Mouse (Mus musculus) urinary bladder, postnatal 10 days (tissue): ENCODE results near the gene 4930432M17Rik.

ENCODE experiments used
- DNase-seq: peaks from one replicate; pipeline ENCODE4 v3.0.0; 2022; ENCODE audit warnings: low spot score

Gene 4930432M17Rik

DNA sequence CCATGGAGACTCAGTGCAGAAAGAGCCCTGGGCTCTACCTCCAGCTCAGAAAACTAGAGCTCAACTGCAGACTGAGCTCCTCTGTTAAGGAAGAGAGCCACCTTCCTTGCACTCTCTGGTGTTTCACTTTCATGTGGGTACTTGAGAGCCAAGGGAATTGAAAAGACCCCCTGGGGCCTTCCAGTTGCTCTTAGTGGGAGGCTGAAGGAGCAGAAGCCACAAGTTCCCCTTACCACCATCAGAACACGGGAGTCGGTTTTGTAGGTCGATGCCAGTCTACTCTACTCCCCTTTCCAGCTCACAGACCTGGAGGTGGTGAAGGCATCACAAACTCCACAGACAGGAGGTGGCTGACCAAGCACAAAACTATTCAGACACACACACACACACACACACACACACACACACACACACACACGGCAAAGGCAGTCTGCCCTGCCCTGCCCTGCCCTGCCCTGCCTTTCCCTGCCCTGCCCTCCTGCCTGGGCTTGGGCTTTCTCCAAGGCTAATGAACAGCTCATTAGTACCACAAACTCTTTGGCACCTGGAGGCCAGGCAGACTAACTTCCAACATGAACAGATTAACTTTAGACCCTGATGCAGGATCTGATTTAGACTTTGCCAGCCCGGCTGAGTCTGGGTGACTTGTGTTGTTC, 1.7 kb downstream of the 4930432M17Rik start:
- no peak for DNase-seq

DNA sequence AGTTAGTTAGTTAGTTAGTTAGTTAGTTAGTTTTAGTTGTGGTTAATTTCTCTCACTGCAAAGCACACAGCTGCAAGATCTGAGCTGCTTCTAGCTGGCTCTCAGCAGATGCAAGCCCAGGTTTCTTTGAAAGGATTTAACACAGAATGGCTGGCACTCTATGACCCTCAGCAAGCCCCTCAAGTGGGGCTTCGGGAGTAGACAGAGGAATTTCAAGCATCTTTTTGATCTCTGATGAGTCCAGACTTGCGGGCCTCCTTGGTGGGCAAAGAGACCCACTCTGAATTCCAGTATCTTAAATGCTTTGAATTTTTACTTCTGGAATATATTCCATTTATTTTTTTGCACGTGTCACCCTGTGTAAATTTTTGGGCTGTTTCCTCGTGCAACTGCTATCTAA, 8.4 kb downstream of the 4930432M17Rik start:
- no peak for DNase-seq

DNA sequence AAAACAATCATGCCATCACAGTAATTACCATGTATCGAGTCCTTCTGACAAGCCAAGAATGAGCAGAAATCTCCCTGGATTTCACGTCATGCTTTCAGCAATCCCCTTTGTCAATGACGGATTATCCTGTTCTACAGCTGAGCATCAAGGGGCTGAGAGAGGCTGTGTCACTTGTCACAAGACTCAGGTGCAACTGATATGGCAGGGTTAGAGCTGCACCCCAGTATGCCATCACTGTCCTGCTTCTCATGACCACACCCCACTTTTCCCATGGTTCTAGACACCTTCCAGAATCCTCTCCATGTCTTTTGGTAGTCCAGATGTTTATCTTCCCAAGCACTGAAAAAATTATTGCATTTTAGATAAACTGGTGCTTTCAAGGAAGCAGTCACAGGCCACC, 8.9 kb downstream of the 4930432M17Rik start:
- DNase-seq, result no peak

DNA sequence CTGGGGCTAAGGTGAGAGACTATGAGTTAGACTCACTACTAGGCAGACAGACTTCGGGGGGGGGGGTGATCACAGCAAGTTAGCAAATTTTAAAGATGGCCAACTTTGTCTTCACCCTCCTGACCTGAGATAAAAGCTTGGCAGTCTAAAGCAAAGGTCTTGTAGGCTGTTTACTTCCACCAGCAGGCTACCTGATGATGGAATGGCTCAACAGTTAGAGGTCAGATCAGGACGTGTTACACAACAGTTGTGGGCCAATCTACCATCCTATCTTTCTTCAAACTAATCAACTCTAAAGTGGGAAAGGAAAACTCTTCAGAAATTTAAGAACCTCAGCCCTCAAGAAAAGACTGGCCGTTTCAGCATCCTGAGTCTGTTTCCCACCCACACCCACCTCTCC, 9.6 kb downstream of the 4930432M17Rik start:
- DNase-seq, result no peak

DNA sequence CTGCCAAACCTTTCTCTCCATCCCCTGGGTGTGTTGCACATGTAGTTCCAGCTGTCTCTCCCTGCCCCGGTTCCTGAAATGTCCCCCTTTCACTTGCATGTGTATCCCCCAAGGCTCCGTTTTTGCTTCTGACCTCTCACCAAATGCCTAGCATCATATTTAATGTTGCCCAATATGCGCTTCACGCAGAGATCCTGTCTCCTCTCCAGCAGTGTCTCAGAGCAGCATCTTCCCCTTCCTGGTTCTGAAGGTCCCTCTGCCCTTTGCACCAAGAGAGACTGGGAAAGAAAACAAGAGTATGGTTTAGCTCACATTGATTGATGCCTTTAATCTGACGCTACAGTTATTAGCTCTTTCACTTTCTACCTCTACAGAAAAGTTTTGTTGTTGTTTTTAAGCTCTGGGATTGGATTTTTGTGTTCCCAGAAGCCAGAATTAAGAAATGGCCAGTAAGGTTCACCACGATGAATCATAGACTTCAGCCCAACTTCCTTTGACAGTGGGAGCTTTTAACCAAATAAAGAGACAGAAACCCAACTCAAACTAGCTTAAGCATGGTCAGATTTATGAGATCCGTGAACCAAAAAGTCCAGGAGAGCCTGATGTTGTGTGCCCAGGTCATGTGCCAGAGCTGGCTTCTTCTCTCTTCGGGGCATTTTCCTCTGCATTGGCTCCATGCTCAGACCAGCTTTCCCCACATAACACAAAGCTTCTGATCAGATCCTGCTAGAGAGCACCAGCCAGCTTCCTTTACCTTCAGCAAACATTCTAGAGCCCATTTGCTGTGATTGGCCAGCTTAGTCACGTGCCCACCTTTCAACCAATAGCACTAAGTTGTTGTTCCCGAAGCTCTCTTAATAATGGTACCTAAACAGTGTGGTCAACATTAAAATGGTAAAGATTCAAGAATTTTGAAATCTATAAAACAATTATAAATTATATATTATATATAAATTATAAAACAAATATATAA, 12.2 kb downstream of the 4930432M17Rik start:
- DNase-seq, result no peak

DNA sequence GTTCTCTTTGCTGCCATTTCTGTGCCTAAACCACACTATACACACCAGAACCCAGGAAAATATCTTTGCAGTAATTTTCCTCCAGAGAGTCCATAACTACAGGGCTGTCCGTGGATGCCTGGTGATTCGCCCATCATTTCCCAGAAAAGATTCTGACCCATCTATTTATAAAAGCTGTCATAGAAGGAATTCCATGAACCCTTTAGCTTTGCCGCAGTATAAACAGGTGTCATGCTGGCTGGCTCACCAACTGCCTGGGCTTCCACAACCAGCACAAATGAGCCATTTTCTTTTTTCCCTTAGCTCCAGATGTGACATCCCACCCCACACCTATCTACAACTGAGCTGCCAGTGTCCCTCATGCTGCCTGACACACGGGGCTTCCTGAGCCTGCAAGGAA, 14.0 kb downstream of the 4930432M17Rik start:
- DNase-seq, result no peak

DNA sequence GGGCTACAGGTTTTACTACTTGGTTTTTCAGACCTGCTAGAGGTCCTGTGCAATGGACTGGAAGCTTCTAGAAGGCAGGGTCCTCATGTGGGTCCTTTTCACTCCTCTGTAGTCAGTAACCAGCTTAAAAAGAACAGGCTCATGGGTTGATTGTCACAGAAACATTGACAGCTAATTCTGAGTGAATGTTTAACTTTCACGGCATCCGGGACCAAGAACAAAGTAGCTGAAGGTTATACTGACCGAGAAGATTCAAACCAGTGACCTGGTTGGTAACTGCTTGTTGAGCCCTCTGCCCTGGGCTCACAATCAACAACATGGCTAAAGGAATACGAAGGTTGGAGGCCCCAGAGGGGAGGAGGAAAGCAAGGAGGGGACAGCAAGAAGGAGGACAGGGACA, 14.4 kb downstream of the 4930432M17Rik start:
- no peak for DNase-seq

DNA sequence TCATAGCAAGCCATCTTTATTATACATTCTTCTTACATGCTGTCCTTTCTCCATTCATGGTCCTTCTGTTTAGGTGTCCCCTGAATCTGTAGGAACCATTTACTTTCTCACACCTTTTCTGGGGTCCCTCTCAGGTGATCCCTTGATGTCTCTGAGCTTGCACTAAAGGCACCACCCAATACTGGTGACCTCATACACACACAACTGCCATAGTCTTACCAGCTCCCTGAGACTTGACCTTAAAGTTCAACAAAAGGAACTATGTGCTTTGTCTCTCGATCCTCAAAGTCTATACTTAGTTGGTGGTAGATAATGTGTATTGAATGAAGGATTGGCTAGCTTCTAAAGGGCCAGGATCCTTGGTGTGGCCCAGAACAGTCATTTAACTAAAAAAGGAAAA, 15.4 kb downstream of the 4930432M17Rik start:
- no peak for DNase-seq

DNA sequence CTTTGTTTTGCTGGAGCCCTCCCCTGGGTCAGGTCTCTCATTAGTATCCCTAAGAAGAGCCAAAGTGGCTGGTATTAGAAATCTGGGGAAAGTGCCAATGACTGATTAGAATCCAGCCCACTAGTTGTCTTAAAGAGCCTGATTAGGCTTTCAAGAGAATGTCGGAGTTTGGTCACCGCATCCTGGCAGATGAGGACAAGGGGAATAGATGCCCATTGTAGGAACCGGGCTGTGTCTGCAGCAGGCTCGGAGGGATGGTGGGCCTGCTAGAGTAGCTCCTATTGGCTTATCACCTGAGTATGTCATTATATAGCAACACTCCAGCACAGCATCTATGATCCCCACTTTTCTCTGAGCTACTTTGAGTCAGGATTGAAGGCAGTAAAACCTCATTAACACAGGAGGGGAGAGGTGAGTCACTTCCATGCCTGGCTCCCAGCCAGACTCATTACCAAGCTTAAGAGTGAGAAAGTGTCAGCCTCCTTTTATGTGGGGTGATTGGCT, 15.9 kb downstream of the 4930432M17Rik start:
- no peak for DNase-seq

DNA sequence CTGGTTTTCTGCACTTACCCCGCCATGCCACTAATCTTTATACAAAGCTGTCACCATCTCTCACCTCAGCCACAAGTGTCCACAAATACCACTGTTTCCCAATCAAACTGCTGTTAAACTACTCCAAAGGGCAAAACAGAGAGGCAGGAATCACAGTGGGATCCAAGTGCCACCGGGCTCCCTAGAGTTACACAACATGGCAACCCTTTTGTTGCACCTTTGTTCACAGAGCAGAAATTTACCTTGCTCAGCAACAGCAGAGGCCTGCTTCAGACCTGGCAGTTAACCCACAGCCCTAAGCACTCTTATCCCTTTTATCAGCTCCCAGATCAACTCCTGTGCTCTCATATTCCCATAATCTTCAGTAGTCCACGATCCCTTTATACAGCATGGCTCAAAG, 17.2 kb downstream of the 4930432M17Rik start:
- DNase-seq, result no peak

DNA sequence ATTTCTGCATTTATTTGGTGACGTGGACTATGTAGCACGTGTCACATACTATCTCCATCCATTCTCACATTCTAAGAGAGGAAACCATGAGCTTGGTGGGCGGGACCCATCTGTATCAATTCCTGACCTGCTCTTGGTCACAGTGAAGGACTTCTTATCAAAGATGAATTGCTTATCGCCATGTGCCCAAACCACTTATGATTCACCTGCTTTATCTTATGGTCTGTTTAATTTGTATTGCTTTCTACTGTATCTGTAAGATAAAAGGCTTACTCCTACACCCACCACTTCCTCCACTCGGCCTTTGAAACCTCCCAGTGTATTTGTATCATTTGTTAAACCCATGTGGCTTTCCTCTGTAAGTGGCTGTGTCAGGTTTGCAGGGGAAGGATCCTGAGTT, 18.5 kb downstream of the 4930432M17Rik start:
- DNase-seq, result no peak

DNA sequence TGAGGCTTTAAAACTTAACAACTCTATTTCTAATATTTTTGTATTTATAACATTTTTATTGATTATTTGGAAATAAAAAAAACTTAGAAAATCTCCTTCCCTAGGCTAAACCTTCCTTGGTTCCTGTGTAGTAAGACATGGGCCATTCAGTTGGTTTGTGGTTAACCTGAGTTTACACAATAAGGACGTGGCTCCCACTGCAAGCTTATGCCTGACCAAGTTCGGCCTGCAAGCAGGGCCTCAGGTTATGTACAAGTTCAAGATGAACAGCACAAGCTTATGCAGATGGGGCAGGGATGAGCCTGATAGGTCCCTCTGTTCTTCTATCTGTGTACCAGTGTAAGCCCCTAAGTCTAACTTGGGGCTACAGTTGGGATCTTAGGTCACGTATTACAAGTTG, 19.1 kb downstream of the 4930432M17Rik start:
- no peak for DNase-seq

DNA sequence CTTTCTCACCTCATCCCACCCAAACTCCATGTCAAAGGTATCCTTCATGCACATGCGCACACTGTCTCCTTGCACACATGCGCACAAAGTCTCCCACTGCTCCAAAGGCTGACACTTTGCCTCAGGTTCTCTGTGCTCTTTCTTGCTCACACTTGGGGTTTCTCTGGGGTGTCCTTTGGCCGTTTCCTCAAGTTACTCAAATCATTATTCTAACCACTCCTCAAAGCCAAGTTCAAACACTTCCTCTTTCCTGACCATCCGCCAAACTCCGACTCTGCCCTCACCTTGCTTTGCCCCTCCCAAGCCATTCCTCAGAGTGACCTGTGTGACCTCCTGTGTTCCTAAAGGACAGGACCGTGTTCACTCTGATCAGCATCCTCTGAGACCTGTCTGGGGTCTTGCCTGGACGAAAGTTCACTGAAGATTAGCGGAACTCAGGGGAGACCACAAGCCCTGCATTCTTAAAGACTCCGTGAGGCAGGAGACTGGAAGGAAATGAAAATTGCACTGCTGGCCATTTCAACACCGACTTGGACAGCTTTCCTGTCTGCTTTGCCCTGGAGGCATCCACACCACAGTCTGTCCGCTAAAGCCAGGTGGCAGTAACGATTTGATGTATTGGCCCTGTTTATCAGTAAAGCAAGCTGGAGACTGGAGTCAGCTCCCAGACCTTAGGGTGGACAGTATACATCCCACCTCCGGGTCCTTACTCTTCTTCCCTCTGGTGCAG, 22.6 kb downstream of the 4930432M17Rik start:
- DNase-seq, result no peak

DNA sequence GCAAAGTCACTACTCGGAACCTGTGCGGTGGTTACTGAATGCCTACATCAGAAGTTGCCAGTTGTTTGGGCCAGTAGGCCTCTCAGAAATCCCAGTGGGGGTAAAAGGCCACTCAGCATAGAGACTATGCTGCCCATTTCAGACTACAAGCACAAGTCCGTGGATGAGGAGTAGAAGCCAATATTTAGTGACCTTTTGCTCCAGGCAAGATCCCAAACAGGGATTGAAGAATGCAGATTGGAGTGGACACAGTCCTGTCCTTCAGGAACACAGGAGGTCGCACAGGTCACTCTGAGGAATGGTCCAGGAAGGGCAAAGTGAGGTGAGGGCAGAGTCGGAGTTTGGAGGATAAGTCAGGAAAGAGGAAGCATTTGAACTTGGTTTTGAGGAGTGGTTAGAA, 23.2 kb downstream of the 4930432M17Rik start:
- no peak for DNase-seq

DNA sequence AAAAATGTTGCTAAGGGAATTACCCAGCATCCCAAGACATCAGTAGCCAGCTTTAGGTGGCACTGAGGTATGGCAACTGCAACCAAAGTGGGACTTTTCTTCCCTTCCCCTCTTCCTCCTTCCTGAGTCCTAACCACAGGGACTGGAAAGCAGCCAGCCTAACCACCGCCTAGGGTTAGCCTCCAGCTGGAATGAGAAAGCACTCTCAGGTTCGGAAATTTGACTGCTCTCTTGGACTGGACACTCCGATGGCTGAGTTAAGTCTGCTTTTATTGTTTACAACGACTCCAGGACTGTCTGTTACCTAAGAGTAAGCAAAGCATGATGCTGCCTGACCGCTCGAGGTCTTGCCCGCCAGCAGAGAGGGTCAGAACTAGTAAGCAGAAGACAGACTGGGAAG, 26.6 kb downstream of the 4930432M17Rik start:
- no peak for DNase-seq

DNA sequence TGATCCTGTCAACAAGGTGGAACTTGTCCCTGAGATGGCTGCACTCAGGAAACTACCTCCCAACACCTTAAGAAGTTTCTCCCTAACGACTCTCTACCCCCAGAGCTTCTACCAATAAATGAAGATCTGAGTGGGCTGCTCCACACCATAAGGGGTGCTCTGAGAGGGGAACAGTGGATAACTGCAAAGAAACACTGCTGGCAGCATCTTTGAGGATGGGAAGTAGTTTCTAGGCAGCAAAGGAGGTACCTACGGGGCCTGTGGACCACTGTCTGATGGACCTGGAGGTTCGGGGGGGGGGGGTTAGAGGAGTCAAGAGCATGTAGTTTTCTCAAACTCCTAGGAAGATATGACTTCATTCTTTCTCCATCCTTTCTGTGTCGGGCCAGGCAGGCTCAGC, 28.8 kb downstream of the 4930432M17Rik start:
- DNase-seq, result no peak

DNA sequence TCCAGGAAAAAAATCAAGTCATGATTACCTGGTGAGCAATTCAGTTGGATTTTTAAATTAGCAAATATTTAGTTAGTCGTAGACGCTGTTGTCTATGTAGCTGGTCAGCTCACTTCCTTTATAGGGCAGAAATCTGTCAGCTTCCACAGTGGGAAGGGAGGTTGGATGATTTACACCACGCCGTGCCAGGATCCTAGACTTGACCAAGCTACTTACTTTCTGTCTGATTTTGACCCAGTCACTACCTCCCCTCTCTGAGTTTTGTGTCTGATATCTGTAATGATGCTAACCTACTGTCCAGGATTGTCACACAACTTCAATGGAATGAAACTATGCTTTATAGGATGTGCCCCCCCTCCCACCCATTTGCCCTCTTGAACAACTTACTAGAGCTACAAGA, 29.3 kb downstream of the 4930432M17Rik start:
- DNase-seq, result no peak

DNA sequence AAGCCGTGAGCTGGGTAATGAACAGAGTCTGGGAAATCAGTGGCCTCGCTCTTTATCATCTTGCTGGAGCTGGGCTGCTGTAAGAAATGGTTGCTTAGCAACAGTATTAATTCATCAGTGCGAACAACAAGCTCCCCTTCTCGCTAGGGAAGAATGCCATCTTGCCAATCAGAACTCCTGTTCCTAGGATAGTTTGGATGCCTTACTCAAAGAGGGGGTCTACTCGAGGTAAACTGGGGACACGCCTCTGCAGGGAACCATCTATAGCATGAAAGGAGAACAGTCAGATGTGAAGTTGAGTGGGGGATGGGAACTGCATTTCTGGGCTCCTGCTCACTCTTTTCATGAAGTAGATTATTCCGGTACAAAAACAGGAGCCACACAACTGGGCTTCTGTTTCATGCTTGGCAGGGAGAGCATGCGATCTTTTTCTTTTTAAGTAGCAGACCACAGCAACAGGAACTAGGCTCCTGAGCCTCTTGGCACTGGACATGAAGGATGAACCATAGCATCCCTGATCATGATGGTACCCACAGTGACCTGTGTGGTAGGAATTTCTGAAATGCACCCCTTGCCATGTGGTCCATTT, 29.9 kb downstream of the 4930432M17Rik start:
- no peak for DNase-seq

DNA sequence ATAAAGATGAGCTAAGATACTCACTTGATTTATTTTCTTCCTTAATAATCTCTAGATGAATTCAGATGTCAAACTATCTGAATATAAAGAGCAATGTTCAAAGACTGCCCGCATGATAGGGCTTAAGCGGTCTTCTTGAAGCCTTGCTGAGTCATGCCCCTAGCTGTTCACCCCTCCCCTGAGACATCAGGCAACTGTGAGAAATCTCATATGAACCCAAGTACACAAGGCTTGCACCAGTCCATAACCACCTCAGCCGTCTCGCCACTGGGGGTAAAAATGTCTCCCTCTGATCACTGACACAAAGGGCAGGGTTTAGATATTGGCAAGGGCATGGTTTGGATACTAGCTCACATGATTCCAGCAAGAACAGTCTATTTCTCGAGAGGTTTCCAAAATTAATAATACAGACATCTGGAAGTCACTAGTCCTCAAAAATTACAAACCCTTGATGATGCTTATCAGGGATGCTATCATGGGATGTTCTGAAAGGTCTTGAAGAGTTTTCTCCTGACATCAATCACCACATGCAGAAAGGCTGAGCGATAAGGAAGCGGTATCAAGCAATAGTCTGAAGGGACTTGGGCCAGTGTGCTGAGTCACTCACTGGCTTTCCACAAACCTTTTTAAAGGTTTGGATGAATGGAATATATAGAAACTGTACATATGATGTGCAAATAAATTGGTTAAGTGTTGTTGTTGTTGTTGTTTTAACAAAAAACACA, 32.8 kb downstream of the 4930432M17Rik start:
- DNase-seq, result no peak

DNA sequence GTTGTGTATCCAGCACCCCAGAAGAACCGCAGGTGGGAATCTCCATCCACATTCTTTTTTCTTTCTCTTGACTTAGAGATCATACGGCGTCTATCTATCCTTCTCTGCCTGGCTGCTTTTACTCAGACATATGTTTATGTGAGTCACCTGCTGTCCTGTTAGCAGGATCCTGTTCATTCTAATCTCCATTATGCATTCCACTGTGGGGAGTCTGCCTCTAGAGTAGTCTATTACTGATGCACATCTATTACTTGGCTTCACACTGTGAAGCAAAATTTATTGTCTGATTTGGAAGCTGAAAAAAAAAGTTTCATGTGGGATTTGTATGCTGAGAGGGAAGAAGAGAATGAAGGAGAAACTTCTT, 33.3 kb downstream of the 4930432M17Rik start:
- no peak for DNase-seq

DNA sequence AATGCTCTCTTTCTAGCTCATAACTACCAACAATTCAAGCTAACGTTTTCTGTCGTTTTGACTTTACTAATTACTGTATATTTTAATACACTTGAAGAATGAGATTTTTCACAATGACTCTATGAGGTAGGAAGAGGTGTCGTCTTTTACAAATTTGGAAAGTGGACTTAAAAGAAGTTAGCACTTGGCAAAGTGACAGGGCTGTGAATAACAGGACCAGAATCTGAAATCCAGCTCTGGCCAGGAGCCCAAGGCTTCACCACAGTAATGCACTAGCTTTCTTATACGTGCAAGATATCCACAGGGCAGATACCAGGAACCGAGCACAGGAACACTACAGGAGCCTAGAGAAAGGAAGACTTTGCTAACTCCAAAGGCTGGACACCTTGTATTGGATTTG, 35.5 kb downstream of the 4930432M17Rik start:
- no peak for DNase-seq

DNA sequence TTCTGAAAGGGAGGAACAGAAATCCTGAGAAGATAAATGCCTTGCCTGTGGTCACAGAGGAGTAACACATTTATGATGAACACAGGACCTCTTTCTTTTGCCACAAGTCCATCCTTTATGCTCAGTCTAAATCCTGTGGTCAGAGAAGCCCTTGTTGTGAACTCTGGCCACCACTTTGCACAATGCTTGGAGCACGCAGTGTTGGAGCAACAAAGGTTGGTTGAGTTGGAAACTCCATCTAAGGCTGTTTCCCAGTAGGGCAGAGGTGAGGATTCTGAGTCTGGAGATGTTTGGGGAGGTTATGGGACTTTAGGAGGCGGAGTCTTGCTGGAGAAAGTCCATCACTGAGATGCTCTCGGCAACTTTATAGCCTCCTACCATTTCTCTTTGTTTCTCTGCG, 36.5 kb downstream of the 4930432M17Rik start:
- DNase-seq, result no peak
